Mouse (Mus musculus) liver, embryonic 11.5 days (tissue): ENCODE measurements around the gene Rec114. TPM values are rescaled to one million over a fixed set of nuclear protein-coding genes. Genes with fewer than 3 reads are reported as not detected.

Source experiments
- ATAC-seq: fragments of 200-750 bp; cut with Nextera tagmentation; replicated peaks from 2 replicates; pipeline ENCODE4 v1.8.0; 2017; ENCODE audit warnings: moderate number of reproducible peaks, mild to moderate bottlenecking, moderate TSS enrichment, moderate library complexity; ENCODE audit not compliant: low FRiP score
- DNase-seq: peaks from one replicate; pipeline ENCODE4 v3.0.0-alpha.2; 2017; ENCODE audit warnings: low spot score
- H3K27ac ChIP-seq: fragments of 300-500 bp; sonication (generic); 2 replicates; pipeline ENCODE4 v1.5.1; 2014; ENCODE audit warnings: mild to moderate bottlenecking, low read depth, low read length, control low read depth
- H3K27me3 ChIP-seq: fragments of 300-500 bp; sonication (generic); replicated peaks from 2 replicates; pipeline ENCODE4 v1.6.1; 2014; ENCODE audit warnings: low read length, mixed read lengths; ENCODE audit not compliant: control insufficient read depth, insufficient read depth
- H3K36me3 ChIP-seq: fragments of 300-500 bp; sonication (generic); 2 replicates; pipeline ENCODE4 v1.6.1; 2014; ENCODE audit warnings: mild to moderate bottlenecking, low read length, moderate library complexity, mixed read lengths; ENCODE audit not compliant: control insufficient read depth, insufficient read depth
- H3K4me1 ChIP-seq: fragments of 300-500 bp; sonication (generic); replicated peaks from 2 replicates; pipeline ENCODE4 v1.6.1; 2014; ENCODE audit warnings: low read length, mixed read lengths; ENCODE audit not compliant: control insufficient read depth, insufficient read depth
- H3K4me2 ChIP-seq: fragments of 300-500 bp; sonication (generic); 2 replicates; pipeline ENCODE4 v1.6.1; 2014; ENCODE audit warnings: mild to moderate bottlenecking, control low read depth, moderate library complexity
- H3K4me3 ChIP-seq: fragments of 300-500 bp; sonication (generic); 2 replicates; pipeline ENCODE4 v1.5.1; 2014; ENCODE audit warnings: low read depth, low read length, control low read depth
- H3K9ac ChIP-seq: fragments of 300-500 bp; sonication (generic); 2 replicates; pipeline ENCODE4 v1.6.1; 2014; ENCODE audit warnings: low read depth, low read length, control low read depth
- H3K9me3 ChIP-seq: fragments of 300-500 bp; sonication (generic); 2 replicates; pipeline ENCODE4 v1.6.1; 2016; ENCODE audit warnings: low read length, inconsistent platforms, mixed read lengths; ENCODE audit not compliant: control insufficient read depth
- WGBS: fragments of 180-500 bp; shearing (Covaris S2); extraction: QIAGEN DNeasy Blood & Tissue Kit; methylation state at CpG from one replicate; pipeline ENCODE4 v1.1.7; 2014; 5-methylcytosine and 5-hydroxymethylcytosine counted together
- polyA plus RNA-seq: library from polyadenylated mRNA; unstranded; fragments of >200 nt; fragmentation: Nextera tagmentation; extraction: Ambion mirVana; gene quantifications from 2 replicates; pipeline ENCODE4 v1.2.1, GENCODE M21; 2014

The Rec114 gene
- polyA plus RNA-seq, 1 experiment from 2014 or later = 19.1 TPM

DNA sequence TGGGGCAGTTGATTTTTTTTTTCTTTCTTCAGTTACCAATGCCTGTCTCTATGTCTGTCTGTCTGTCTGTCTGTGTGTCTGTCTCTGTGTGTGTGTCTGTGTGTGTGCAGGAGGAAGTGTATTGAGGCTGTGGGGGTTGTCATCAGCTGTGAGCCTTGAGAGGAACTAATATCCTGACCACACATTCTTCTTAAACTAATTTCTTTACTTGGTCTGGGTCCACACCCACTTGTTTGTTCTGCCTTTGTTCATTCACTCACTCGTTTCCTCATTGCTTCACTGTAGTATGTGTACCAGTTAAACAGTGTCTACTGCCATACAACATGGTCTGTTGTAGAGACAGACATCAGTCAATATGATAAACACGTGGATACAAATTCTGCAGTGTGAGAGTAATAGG lies 116.6 kb downstream of the Rec114 start:
- H3K27me3 ChIP-seq = no peaks in the 10 kb centered on the region
- H3K4me2 ChIP-seq = no peak overlapping the region
- no peak overlapping the region for H3K27ac ChIP-seq
- DNase-seq = no peak
- no peaks in the 10 kb centered on the region for H3K4me1 ChIP-seq
- WGBS = 57% methylated on average over 2 of the region's 2 CpGs
- ATAC-seq = no peak
- peaks cover 13% of the 10 kb centered on the region for H3K36me3 ChIP-seq
- H3K9ac ChIP-seq = no peak overlapping the region
- no peaks in the 10 kb centered on the region for H3K9me3 ChIP-seq
- no peak overlapping the region for H3K4me3 ChIP-seq

DNA sequence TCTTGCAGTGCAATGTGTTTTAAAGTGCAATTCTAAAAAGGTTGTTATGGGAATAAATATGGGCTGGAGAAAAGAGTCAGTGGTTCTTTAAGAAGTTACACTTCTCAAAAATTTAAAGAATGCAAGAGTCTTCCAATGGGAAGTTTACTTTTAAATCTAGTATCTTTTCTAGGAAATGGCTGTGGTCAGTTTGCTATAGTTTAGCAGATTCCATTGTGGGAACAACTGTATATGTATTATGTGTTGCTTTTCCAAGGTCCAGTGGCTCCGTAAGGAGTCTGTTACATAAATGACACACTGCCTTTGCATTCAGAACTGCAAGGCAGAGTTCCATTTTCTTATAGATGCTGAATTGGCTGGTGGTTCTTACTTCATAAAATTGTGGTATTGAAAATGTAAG lies 120.8 kb downstream of the Rec114 start:
- H3K36me3 ChIP-seq = peaks cover 8% of the 10 kb centered on the region
- H3K9me3 ChIP-seq = no peaks in the 10 kb centered on the region
- H3K4me3 ChIP-seq = no peak overlapping the region
- ATAC-seq = no peak
- no peaks in the 10 kb centered on the region for H3K27me3 ChIP-seq
- DNase-seq = no peak
- 93% methylated on average over 1 of the region's 1 CpGs for WGBS
- no peaks in the 10 kb centered on the region for H3K4me1 ChIP-seq
- no peak overlapping the region for H3K4me2 ChIP-seq
- H3K27ac ChIP-seq = no peak overlapping the region
- no peak overlapping the region for H3K9ac ChIP-seq

- Histone ChIP-seq H3K27ac (no peak overlapping the region), H3K4me3 (no peak overlapping the region), H3K27me3 (no peaks in the 10 kb centered on the region), H3K4me1 (no peaks in the 10 kb centered on the region; the same call in none of the 2 replicates), H3K4me2 (no peak overlapping the region), H3K9ac (no peak overlapping the region), H3K9me3 (no peaks in the 10 kb centered on the region), H3K36me3 (no peaks in the 10 kb centered on the region)
- DNase-seq (no peak), ATAC-seq (no peak)
- WGBS = 77% methylated on average over 3 of the region's 3 CpGs
Observed at GRCm38 (mm10) chr9:58615064-58615938, 128.5 kb downstream of the Rec114 start.

GRCm38 (mm10) chr9:58613790-58614189 lies 130.0 kb downstream of the Rec114 start:
- Histone ChIP-seq H3K4me3 (no peak overlapping the region), H3K9me3 (no peaks in the 10 kb centered on the region), H3K27ac (no peak overlapping the region), H3K9ac (no peak overlapping the region), H3K4me1 (no peaks in the 10 kb centered on the region; the same call in none of the 2 replicates), H3K4me2 (no peak overlapping the region), H3K27me3 (no peaks in the 10 kb centered on the region), H3K36me3 (no peaks in the 10 kb centered on the region)
- DNase-seq (no peak), ATAC-seq (no peak)
- 73% methylated on average over 1 of the region's 1 CpGs for WGBS

Other genes starting within 250 kb of the Rec114 start
- 14.9 and 17.8 TPM in 2 replicates for gene Cd276, start 188.5 kb downstream of the Rec114 start, polyA plus RNA-seq
- 113 and 114 TPM in 2 replicates for gene Nptn, start 161.7 kb downstream of the Rec114 start, polyA plus RNA-seq
- 0.39 and 0.40 TPM in 2 replicates for gene Hcn4, start 79.4 kb upstream of the Rec114 start, polyA plus RNA-seq